Mouse (Mus musculus) forebrain, embryonic 12.5 days (tissue): ENCODE results near the gene Med29. TPM values are rescaled to one million over a fixed set of nuclear protein-coding genes. Genes with fewer than 3 reads are reported as not detected.

Experiments
- ATAC-seq: fragments of 200-750 bp; cut with Nextera tagmentation; 2 replicates; pipeline ENCODE4 v1.8.0; 2017; ENCODE audit warnings: moderate TSS enrichment; ENCODE audit not compliant: low FRiP score
- H3K27ac ChIP-seq: fragments of 300-500 bp; sonication (generic); 2 replicates; pipeline ENCODE4 v1.5.1; 2016; ENCODE audit warnings: mild to moderate bottlenecking
- H3K27me3 ChIP-seq: fragments of 300-500 bp; sonication (generic); 2 replicates; pipeline ENCODE4 v1.6.1; 2016; ENCODE audit warnings: mild to moderate bottlenecking
- H3K36me3 ChIP-seq: fragments of 300-500 bp; sonication (generic); replicated peaks from 2 replicates; pipeline ENCODE4 v1.6.1; 2016; ENCODE audit warnings: mild to moderate bottlenecking
- H3K4me1 ChIP-seq: fragments of 300-500 bp; sonication (generic); 2 replicates; pipeline ENCODE4 v1.6.1; 2016
- H3K4me2 ChIP-seq: fragments of 300-500 bp; sonication (generic); 2 replicates; pipeline ENCODE4 v1.6.1; 2016; ENCODE audit warnings: mild to moderate bottlenecking, moderate library complexity
- H3K4me3 ChIP-seq: fragments of 300-500 bp; sonication (generic); replicated peaks from 2 replicates; pipeline ENCODE4 v1.5.1; 2016; ENCODE audit warnings: mild to moderate bottlenecking
- H3K9ac ChIP-seq: fragments of 300-500 bp; sonication (generic); 2 replicates; pipeline ENCODE4 v1.6.1; 2016; ENCODE audit warnings: mild to moderate bottlenecking
- H3K9me3 ChIP-seq: fragments of 300-500 bp; sonication (generic); 2 replicates; pipeline ENCODE4 v1.6.1; 2016
- WGBS: fragments of 180-500 bp; shearing (Covaris S2); methylation state at CpG from one replicate; pipeline ENCODE4 v1.1.7; 2016; 5-methylcytosine and 5-hydroxymethylcytosine counted together
- polyA plus RNA-seq: library from polyadenylated mRNA; unstranded; fragments of >200 nt; fragmentation: Nextera tagmentation; extraction: Ambion mirVana; gene quantifications from 2 replicates; pipeline ENCODE4 v1.2.1, GENCODE M21; 2016

The Med29 gene
- polyA plus RNA-seq, 1 experiment from 2014 or later, result 43.1 TPM

GRCm38 (mm10) chr7:28380237-28381016 lies 12.1 kb downstream of the Med29 start, which contains the start of gene Zfp36:
Gene Zfp36, minus strand, starts transcription at chr7:28380253.
- peaks cover 6% of the 10 kb centered on the region; the same call in 1 of the 2 replicates for H3K36me3 ChIP-seq
- H3K9me3 ChIP-seq, result no peaks in the 10 kb centered on the region
- H3K4me2 ChIP-seq, result peak within 1 kb of the TSS; percentile 89
- WGBS, result 57% methylated on average over 17 of the region's 17 CpGs
- peak within 1 kb of the TSS; percentile 83 for H3K27ac ChIP-seq
- H3K27me3 ChIP-seq, result peaks cover 13% of the 10 kb centered on the region
- ATAC-seq, result no peak
- H3K4me3 ChIP-seq, result peak within 1 kb of the TSS; percentile 56
- H3K4me1 ChIP-seq, result peaks cover 60% of the 10 kb centered on the region
- peak within 1 kb of the TSS; percentile 67 for H3K9ac ChIP-seq

GRCm38 (mm10) chr7:28378769-28379651 lies 13.5 kb downstream of the Med29 start:
- Histone ChIP-seq H3K27ac (peak overlapping the region; percentile 63), H3K27me3 (peaks cover 13% of the 10 kb centered on the region), H3K4me2 (peak overlapping the region; percentile 89), H3K9me3 (no peaks in the 10 kb centered on the region), H3K4me1 (peaks cover 67% of the 10 kb centered on the region), H3K4me3 (peak overlapping the region; percentile 56), H3K9ac (peak overlapping the region; percentile 67), H3K36me3 (peaks cover 3% of the 10 kb centered on the region; the same call in 1 of the 2 replicates)
- under 1% methylated on average over 53 of the region's 53 CpGs for WGBS
- peak; percentile 64 for ATAC-seq

- peaks cover 73% of the 10 kb centered on the region for H3K4me1 ChIP-seq
- peak overlapping the region; percentile 56 for H3K4me3 ChIP-seq
- H3K36me3 ChIP-seq, result peaks cover 3% of the 10 kb centered on the region; the same call in 1 of the 2 replicates
- H3K27me3 ChIP-seq, result peaks cover 13% of the 10 kb centered on the region
- no peaks in the 10 kb centered on the region for H3K9me3 ChIP-seq
- no peak overlapping the region for H3K27ac ChIP-seq
- H3K4me2 ChIP-seq, result peak overlapping the region; percentile 89
- H3K9ac ChIP-seq, result peak overlapping the region; percentile 67
- 53% methylated on average over 32 of the region's 32 CpGs for WGBS
- ATAC-seq, result no peak
These were observed 14.3 kb downstream of the Med29 start for GRCm38 (mm10) chr7:28378066-28378690.

GRCm38 (mm10) chr7:28377190-28378065 lies 15.1 kb downstream of the Med29 start:
- H3K9me3 ChIP-seq, result no peaks in the 10 kb centered on the region
- peaks cover 13% of the 10 kb centered on the region for H3K27me3 ChIP-seq
- H3K9ac ChIP-seq, result no peak overlapping the region
- H3K4me2 ChIP-seq, result peak overlapping the region; percentile 89
- peaks cover 69% of the 10 kb centered on the region for H3K4me1 ChIP-seq
- H3K36me3 ChIP-seq, result peaks cover 3% of the 10 kb centered on the region; the same call in 1 of the 2 replicates
- no peak for ATAC-seq
- no peak overlapping the region for H3K27ac ChIP-seq
- peak overlapping the region; percentile 56; the same call in 1 of the 2 replicates for H3K4me3 ChIP-seq
- WGBS, result 79% methylated on average over 18 of the region's 18 CpGs

- H3K27ac ChIP-seq, result peak overlapping the region; percentile 97
- H3K27me3 ChIP-seq, result peaks cover 13% of the 10 kb centered on the region
- peaks cover 59% of the 10 kb centered on the region for H3K4me1 ChIP-seq
- peaks cover 3% of the 10 kb centered on the region; the same call in 1 of the 2 replicates for H3K36me3 ChIP-seq
- peak overlapping the region; percentile 63 for H3K9ac ChIP-seq
- 4% methylated on average over 30 of the region's 30 CpGs for WGBS
- H3K4me2 ChIP-seq, result peak overlapping the region; percentile 61
- no peak for ATAC-seq
- no peaks in the 10 kb centered on the region for H3K9me3 ChIP-seq
- H3K4me3 ChIP-seq, result peak overlapping the region; percentile 38
These were observed 16.3 kb downstream of the Med29 start for GRCm38 (mm10) chr7:28376011-28376771.

GRCm38 (mm10) chr7:28375176-28375921 lies 17.2 kb downstream of the Med29 start:
- H3K4me2 ChIP-seq, result peak overlapping the region; percentile 61
- H3K4me1 ChIP-seq, result peaks cover 62% of the 10 kb centered on the region
- H3K9me3 ChIP-seq, result no peaks in the 10 kb centered on the region
- peak overlapping the region; percentile 38 for H3K4me3 ChIP-seq
- H3K36me3 ChIP-seq, result peaks cover 3% of the 10 kb centered on the region; the same call in 1 of the 2 replicates
- H3K27me3 ChIP-seq, result peaks cover 13% of the 10 kb centered on the region
- 0% methylated on average over 36 of the region's 36 CpGs for WGBS
- H3K27ac ChIP-seq, result peak overlapping the region; percentile 97
- ATAC-seq, result peak; percentile 40
- H3K9ac ChIP-seq, result peak overlapping the region; percentile 63

GRCm38 (mm10) chr7:28374647-28375046 lies 17.9 kb downstream of the Med29 start:
- no peak for ATAC-seq
- Histone ChIP-seq H3K4me2 (no peak overlapping the region), H3K27ac (peak overlapping the region; percentile 97), H3K36me3 (peaks cover 8% of the 10 kb centered on the region; the same call in 1 of the 2 replicates), H3K4me3 (no peak overlapping the region), H3K27me3 (peaks cover 13% of the 10 kb centered on the region), H3K9me3 (no peaks in the 10 kb centered on the region), H3K4me1 (peaks cover 68% of the 10 kb centered on the region), H3K9ac (peak overlapping the region; percentile 63; the same call in 1 of the 2 replicates)
- 75% methylated on average over 10 of the region's 10 CpGs for WGBS

- Histone ChIP-seq H3K4me3 (no peak overlapping the region), H3K9ac (no peak overlapping the region), H3K27me3 (peaks cover 13% of the 10 kb centered on the region), H3K4me1 (peaks cover 64% of the 10 kb centered on the region), H3K27ac (peak overlapping the region; percentile 97; the same call in 1 of the 2 replicates), H3K4me2 (no peak overlapping the region), H3K36me3 (peaks cover 15% of the 10 kb centered on the region), H3K9me3 (no peaks in the 10 kb centered on the region)
- no peak for ATAC-seq
- WGBS, result 78% methylated on average over 7 of the region's 7 CpGs
These were observed 18.5 kb downstream of the Med29 start for GRCm38 (mm10) chr7:28373891-28374495.

GRCm38 (mm10) chr7:28373131-28373581 lies 19.4 kb downstream of the Med29 start:
- ATAC-seq, result peak; percentile 21; the same call in 1 of the 2 replicates
- Histone ChIP-seq H3K27ac (peak overlapping the region; percentile 94), H3K9me3 (no peaks in the 10 kb centered on the region), H3K4me1 (peaks cover 62% of the 10 kb centered on the region), H3K9ac (peak overlapping the region; percentile 36; the same call in 1 of the 2 replicates), H3K36me3 (peaks cover 23% of the 10 kb centered on the region), H3K4me2 (peak overlapping the region; percentile 80), H3K27me3 (peaks cover 11% of the 10 kb centered on the region), H3K4me3 (peak overlapping the region; percentile 81)
- under 1% methylated on average over 9 of the region's 9 CpGs for WGBS
